Mouse (Mus musculus) spleen, adult 12 weeks (tissue): Measurements from ENCODE around the gene Nfkb1.

ENCODE experiments used
- DNase-seq: peaks from one replicate; pipeline ENCODE4 v3.0.0; 2022; ENCODE audit warnings: low spot score

The Nfkb1 gene

DNA sequence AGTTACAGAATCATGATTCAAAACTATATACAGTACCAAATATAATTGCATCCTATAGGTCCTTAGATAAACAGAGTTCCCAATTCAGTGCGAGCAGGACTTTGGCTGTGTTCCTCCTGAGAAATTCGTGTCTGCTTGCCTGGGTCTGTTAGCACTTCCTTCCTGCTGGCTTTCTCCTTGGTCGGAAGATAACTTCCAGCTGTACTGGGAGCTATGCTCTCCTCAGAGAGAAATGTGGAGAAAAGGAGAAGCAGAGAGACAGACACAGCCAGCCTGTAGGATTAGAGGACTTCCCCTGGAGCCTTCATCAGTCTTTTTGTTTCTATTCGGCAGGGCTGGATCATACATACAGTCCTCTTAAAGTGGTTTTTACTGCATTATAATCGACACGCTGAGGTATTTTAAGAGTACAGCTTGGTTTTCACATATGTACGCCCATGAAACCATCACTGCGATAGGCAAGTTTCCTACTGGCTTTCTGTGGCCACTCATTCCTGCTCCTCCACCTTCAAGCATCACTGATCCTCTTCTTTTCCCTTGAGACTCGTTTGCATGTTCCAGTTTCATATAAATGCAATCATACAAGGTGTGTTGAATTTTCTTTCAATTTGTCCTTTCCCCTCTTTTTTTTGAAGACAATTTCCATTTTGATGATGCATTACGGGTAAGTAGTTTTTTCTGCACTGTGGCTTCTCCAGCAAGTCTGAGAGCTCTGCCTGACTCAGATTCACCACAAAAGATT, 8.3 kb upstream of the Nfkb1 start:
- no peak for DNase-seq

DNA sequence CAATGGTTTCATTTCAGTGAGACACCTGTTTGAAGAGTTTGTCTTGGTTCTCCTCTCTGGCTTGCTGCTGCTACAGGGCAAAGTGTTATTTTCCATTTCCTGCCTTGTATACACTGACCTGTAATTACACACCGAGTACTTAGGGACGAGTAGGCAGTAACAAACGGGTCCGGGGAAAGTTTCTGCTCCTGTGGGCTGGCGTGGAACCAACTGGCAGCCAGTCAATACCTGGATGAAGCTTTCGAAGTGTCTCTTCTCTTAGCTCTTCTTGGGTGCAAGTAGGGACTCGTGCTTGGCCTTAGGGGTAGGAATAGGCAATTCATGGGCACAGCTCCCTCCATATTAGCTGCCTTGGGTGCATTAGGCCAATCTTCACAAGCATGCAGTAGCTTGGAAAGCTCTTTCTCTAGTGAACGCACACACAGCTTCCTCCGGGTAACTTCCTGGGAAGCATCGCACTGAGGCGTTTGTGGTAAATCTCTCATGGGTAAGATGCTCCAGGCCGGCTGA, 7.2 kb upstream of the Nfkb1 start:
- no peak for DNase-seq

DNA sequence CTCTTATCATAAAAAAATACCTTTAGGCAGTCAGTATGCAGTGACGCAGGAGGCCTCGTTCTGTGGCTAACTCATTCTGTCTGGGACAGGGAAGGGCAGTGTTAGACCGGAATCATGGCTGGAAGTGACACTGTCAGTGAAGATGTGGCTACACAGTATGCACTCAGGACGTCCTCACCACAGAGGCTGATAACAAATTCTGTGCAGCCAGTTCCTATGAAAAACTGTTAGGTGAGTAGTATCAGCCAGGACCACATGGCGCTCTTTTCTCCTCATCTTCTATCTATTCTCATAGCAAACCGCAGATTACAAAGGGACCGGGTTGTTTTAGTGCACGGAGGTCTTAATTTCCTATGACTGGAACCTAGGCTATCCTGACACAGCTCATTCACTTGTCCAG, 4.9 kb upstream of the Nfkb1 start:
- DNase-seq, result no peak

DNA sequence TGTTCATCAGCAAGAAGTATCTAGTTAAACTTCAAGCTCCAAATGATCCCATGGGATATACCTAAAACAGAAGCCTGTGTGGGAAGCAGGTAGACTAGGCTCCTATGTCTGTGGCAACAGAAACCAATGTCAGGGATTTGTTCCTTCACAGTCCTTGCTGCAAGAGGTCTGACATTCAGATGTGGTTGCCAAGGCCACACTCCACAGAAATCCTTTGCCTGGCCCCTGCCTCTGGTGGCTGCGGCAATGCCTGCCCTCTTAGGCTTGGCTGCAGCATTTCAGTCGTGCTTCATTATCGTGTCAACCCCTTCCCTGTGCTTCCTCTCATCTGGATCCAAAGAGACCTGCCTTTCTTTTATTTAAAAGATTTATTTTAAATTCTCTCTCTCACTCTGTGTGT, 1.7 kb upstream of the Nfkb1 start:
- no peak for DNase-seq

DNA sequence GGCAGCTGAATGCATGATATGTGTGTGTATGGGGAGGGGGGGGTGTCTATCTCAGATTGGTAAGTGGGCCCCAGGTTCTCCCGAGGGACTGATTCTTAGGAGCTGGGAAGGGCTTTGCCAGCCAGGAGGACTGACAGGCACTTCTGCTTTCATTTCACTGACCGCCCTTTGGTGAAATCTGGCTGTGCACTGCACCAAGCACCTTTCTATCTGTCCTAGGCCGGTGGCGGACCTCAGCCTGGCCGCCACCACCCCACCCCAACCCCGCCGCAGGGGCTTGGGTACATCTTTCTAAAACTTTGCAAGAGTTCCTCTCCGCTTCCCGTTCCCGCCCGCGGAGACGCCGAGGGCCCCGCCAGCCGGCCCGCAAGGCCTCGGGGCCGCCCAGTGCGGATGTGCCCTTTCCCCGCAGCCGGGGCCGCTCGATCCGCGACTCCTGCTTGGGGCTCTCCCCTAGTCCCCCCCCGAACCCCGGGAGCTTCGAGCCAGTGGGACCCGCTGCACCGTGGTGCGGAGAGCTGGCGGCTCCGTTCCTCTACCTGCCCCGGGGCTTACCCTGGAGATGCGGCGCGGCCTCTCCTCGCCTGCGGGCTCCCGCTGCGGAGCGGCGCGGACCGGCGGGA, 668 bp downstream of the Nfkb1 start:
- DNase-seq, result no peak

DNA sequence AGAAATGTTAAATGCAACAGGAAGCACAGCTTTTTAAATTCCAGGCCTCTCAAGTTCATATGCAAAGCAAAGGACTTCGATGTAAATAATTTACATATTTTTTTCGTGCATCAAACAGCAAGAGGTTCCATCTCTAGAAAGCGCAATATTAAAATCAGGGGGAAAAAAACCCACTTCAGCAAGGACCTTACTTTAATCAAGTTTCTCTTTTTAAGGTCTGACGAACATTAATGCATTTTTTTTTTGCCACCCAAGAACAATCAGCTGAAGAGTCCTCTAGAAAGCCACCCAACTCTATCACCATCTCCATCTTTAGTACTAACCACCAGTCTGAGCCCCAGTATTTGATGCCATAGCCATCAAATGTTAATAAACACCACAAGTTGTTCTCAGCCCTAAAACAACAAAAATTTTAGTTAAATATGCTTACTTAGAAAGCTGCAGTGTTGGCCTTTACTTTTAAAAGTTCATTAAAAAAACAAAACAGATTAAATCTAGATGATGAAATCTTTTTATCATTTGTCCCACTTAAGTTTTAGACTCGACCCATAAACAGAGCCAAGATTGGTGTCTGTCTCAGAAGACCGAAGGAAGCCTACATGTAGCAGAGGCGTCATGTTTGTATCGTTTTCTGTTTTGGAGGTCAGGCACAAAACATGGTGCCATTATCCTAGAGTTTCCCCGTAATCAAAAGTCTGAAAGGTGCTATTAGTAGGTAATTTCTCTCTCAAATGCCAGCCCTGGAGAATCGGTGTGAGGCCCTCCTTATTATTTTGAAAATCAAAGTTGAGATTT, 1.4 kb downstream of the Nfkb1 start:
- no peak for DNase-seq

DNA sequence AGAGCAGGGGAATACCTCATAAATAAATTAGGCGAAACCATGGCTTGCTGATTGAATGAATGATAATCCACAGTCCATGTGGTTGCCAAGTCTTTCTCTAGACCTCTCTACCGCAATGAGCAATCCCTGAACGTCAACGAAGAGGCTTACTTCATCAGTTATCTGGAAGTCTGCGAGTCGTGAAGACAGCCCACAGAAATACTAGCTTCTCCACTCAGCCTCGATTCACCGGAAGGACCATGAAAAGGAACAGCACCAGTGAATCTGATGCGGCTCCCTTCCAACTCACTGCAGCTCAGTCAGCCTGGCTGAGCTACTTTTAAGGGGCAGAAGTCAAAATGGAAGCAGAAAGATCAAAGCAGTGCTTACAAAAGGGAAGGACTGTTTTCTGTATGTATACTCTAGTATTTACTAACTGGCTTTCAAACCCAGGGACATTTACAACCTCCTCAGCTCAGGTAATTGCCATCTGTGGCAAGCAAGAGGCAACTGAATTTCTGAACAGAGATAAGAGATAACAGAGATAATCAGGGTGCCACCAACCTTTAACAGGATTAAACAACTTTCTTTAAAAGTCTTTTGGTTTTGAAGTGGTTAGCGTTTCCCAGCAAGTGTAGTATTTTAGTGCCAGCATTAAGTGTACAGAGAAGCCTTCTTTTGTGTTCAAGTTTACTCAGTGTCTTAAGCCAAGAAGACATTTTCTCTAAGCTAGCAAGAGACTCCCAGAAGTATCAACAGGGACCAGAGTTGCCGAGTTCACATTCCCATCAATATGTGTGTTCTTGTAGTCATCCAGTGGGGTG, 2.2 kb downstream of the Nfkb1 start:
- DNase-seq, result no peak

DNA sequence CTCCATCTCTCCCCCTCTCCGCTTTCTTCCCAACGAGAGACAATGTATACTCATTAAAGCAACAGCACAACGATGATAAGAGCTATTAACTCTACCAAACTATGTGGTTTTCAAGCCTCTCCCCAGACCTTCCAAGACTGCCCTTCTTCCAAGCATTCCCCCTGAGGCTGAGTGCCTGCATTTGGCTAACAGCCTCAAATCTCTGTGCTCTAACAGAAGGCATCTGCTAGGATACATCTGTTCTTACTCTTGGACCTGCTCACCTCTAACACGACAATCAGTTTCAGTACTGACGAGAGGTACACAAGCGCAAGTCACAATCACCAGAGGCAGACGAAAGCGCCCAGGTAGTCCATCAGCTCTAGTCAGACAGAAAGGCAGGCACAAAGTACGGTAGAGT, 3.4 kb downstream of the Nfkb1 start:
- no peak for DNase-seq

DNA sequence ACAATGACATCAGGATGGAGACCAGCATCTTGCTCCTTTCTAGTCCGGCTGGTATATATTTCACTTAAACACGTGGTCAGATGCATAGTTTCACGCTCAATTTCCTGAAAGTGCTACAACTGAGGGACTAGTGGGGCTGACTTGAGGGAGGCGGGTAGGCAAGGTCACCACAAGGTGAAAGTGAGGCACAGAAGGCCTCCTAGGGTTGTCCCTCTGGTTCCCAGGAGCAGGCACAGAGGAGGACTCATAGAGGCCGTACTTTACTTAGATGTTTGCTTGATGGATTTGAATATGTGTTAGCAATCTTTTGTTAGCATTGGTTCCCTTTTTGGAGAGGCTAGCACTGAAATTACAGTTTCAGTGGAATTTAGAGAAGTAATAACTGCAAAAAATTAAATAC, 4.9 kb downstream of the Nfkb1 start:
- DNase-seq, result no peak

DNA sequence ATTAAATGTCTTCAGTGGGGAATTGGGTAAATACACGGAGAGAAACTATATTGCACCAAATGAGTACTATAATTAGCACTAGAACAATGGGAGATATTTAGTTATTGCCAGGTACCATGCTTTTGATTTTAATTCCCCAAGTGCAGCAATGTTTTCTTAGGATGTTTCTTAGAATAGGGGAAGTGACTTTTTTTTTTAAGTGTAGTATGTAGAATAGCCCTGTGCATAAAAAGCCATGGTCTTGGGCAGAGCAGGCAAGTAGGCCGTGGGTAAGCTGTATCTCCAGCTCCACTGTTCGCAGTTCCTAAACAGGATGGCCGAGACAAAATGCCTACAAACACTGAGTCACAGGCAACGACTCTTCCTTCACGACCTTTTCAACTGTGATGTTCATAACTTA, 8.1 kb downstream of the Nfkb1 start:
- no peak for DNase-seq

DNA sequence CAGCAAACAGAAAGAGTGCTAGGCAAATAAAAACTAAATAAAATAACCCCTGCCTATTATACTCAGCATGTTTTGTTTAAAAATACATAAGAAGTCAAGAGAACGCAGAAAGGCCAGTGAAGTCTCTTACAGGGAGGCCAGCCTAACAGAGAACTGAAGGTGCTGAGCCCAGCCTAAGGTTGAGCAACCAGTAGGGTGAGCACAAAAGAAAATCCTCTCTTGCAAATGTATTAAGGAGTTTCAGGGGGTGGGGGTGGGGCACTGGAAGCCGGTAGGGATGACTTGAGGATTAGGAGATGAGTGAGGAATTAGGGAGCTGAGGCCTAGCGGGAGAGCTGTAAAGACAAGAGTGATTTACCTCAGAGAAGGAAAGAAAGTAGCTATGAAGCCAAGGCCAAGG, 9.1 kb downstream of the Nfkb1 start:
- no peak for DNase-seq

DNA sequence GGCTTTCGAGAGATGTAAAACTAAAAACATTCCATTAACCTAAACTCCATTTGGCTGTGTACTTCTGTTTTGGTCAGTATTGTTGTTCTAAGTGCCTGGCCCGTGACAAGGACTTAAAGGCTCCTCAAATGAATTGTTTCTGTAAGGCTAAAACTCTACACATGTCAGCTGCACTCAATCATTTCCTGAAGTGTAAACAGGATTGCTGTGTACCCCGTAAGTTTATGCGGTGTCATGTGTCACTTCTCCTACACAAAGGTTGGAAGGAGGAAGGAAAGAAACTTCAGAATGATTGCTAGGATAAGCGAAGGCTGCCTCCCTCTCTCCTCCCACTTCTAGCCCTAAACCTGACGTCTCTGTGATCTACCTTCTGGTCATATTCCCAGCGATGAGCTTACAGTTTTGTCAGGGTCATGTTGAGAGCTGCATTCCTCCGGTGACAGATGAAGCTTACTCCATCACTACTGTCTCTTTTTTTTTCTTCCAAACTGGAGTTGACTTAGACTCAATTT, 10.0 kb downstream of the Nfkb1 start:
- no peak for DNase-seq

DNA sequence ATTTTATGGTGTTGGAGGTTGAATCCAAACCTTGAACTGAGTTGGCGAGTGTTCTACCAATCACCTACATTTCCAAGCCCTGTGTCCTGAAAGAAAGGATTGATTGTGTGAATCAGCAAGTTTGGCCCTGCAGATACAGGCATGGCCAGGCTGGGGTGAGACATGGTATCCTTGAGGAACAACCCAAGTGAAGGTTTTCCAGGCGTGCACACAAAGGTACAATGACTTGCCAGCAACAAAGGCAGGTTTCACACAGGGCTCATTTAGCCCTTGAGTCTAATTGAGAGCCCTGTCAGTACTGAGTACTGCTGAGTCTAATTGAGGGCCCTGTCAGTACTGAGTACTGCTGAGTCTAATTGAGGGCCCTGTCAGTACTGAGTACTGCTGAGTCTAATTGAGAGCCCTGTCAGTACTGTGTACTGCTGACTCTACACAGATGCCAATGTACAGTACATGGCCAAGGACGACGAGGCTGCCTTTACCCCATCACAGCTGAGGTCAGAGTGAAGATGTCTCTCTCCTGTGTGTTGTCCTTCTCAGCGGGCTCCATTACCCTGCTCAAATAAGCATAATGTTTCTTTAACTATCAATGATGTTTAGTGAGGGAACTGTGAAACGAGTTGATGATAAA, 11.0 kb downstream of the Nfkb1 start:
- no peak for DNase-seq

DNA sequence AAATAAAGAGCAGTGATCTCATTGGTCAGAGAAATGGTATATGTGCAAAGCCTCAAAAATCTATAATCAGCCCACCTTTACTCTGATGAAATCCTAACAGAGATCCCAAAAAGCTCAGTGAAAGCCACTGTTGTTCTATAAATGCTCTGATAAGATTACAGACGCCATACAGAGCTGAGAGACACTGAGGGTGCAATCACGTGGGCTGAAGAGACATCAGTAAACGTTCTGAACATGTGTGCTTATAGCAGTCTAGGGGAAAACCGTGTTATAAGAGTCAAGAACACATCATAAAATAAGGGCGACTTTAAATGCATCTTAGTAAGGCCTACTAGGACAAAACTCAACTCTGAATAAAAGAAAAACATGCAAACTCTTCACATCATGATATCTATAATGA, 14.3 kb downstream of the Nfkb1 start:
- DNase-seq, result no peak

DNA sequence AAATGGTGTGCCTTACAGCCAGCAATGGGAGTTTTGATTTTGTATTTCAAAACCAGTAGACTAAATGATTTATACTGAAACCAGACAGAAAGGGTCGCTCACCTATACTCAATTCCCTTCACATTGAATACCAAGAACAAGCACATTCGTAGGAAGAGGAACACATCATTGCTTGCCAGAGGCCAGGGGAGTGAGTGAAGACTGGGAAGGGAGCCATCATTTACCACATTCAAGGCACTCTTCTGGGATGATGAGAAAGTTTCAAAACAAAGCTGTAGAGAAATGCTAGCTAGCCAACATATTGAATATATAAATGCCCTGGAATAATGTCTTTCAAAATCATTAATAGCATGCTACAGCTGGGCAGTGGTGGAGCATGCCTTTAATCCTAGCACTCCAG, 15.0 kb downstream of the Nfkb1 start:
- DNase-seq, result no peak

DNA sequence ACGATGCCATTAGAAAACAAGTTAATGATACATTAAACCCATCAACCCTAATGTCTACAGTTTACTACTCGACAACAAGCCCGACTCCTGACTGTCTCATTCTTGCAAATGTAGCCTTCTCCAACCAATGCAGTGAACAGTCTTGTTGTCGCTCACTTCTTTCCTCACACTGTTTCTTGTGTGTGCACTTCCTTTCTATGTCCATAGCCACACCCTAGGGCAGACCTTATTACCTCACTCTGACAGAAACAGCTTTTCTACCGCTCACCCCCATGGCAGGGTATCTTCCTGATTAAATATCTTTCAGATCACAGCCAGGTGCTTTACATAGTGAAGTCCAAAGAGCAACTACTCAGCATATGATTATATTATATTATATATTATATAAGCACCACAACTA, 15.9 kb downstream of the Nfkb1 start:
- no peak for DNase-seq

DNA sequence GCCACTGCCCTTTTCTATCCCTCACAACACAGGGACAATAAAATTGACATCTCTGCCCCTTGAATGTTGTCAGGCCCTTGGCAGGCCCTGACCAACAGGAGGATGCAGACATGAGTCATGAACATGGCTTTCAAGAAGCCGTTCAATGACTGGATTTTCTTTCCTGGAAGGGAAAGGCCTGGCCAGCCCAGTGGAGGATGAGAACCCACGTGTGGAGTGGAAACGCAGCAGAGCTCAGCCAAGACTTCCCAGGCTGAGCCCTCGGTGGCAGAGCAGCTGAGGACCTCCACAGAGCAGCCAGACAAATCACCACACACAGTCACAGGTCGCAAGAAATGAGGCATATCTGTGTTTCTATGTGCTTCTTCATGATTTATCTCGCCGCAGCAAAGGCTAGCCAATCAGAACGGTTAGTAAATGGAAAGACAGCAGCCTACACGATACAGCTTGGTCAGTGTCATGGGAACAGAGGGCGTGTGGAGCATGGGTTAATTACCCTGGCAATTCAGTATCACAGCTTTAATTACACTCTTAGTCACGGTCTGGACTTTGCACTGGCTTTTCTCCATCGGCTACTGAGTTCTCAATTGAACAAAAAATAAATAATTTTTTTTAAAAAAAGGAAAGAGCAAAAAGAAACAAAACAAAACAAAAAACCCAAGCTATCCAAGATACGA, 16.5 kb downstream of the Nfkb1 start:
- DNase-seq, result no peak

DNA sequence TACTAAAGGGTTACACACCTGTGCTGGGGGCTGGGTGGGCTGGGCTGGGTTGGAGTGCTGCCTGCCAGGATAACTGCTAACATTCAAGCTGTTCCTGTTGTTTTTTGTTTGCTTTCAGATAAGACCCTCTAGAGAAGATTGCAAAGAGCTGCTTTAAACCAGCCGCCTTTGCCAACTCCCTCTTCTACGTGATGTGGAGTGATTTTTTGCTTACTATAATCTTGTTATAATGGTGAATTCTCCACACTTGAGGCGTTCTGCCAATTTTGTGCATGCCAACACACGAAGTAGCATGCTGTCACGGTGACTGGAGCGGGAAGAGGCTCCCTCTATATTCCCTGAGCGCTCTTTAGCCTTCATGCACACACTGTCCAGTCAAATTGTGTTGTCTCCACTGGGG, 17.7 kb downstream of the Nfkb1 start:
- no peak for DNase-seq

DNA sequence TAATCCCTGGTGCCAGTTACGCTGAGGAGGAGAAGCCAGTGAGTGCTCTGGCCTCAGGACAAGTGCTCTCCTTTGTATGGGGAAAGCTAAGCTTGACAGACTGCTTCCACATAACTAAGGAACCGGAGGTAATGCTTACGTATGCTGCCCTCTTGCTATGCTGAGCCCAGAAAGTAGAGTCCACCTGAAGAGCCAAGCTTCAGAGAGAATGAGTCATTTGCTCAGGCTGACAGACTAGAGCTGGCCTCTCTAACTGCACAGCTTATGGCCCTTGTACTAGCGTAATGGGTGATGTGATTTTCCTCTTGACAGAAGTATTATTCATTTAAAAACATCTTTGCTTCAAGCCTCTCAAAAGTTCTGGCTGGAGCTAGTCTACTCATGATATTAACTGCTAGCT, 18.3 kb downstream of the Nfkb1 start:
- no peak for DNase-seq

DNA sequence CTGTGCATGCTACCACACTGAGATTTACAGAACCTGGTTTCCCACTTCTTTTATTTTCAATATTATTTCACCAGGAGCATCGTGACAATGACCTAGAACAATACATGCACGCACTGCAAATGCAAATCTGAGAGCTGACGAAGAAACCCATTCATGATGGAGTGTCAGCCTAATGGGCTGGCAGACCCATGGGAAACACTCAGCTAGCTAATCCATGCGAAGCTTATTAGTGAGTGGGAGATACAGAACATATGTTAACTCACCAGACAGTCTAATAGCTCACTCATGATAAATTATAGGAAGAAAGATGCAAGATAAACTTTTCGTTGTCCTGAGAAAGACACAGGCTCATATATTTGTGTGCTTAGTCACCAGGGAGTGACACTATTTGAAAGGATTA, 19.2 kb downstream of the Nfkb1 start:
- DNase-seq, result no peak

DNA sequence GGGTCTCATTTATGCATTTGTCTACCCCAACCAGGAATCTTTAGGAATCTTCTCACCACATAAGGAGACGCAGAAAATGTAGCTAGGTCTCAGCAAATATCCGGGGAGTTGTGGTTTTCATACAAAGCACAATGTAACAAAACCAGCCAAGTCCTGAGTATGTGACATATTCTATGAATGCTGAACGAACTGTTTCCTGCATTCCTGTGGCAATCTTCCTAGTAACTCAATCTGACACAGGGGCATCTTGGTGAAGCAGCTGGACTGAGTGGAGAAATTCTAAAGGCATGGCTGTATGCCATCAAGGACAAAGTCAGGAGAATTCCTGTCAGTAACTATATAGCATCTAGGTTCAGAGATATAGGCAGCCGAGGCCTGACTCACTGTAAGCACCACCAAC, 20.5 kb downstream of the Nfkb1 start:
- DNase-seq, result no peak
